Mouse (Mus musculus) intestine, embryonic 16.5 days (tissue): ENCODE data around the gene Klhl5. TPM values are rescaled to one million over a fixed set of nuclear protein-coding genes. Genes with fewer than 3 reads are reported as not detected.

Experiments
- ATAC-seq: fragments of 200-750 bp; cut with Nextera tagmentation; 2 replicates; pipeline ENCODE4 v1.8.0; 2017; ENCODE audit warnings: moderate TSS enrichment, moderate library complexity
- H3K27ac ChIP-seq: fragments of 300-500 bp; sonication (generic); 2 replicates; pipeline ENCODE4 v1.5.1; 2014; ENCODE audit warnings: mild to moderate bottlenecking, low read length
- H3K27me3 ChIP-seq: fragments of 300-500 bp; sonication (generic); replicated peaks from 2 replicates; pipeline ENCODE4 v1.6.1; 2014; ENCODE audit warnings: low read length, control low read depth, mixed read lengths; ENCODE audit not compliant: control insufficient read depth, insufficient read depth
- H3K36me3 ChIP-seq: fragments of 300-500 bp; sonication (generic); 2 replicates; pipeline ENCODE4 v1.6.1; 2014; ENCODE audit warnings: low read length, control low read depth; ENCODE audit not compliant: control insufficient read depth, insufficient read depth
- H3K4me1 ChIP-seq: fragments of 300-500 bp; sonication (generic); 2 replicates; pipeline ENCODE4 v1.6.1; 2014; ENCODE audit warnings: low read length, control low read depth, mixed read lengths; ENCODE audit not compliant: control insufficient read depth, insufficient read depth
- H3K4me2 ChIP-seq: fragments of 300-500 bp; sonication (generic); 2 replicates; pipeline ENCODE4 v1.6.1; 2014; ENCODE audit warnings: low read depth, low read length, control low read depth
- H3K4me3 ChIP-seq: fragments of 300-500 bp; sonication (generic); 2 replicates; pipeline ENCODE4 v1.5.1; 2014; ENCODE audit warnings: mild to moderate bottlenecking, low read length
- H3K9ac ChIP-seq: fragments of 300-500 bp; sonication (generic); 2 replicates; pipeline ENCODE4 v1.6.1; 2014; ENCODE audit warnings: low read depth, low read length
- H3K9me3 ChIP-seq: fragments of 300-500 bp; sonication (generic); 2 replicates; pipeline ENCODE4 v1.6.1; 2016; ENCODE audit warnings: low read length, control low read depth; ENCODE audit not compliant: control insufficient read depth
- WGBS: fragments of 180-500 bp; shearing (Covaris S2); extraction: QIAGEN DNeasy Blood & Tissue Kit; methylation state at CpG from one replicate; pipeline ENCODE4 v1.1.7; 2014; 5-methylcytosine and 5-hydroxymethylcytosine counted together
- polyA plus RNA-seq: library from polyadenylated mRNA; unstranded; fragments of >200 nt; fragmentation: Nextera tagmentation; extraction: Ambion mirVana; gene quantifications from 2 replicates; pipeline ENCODE4 v1.2.1, GENCODE M21; 2015

Klhl5 gene
- polyA plus RNA-seq, 1 experiment from 2014 or later, result 4.0 TPM

- H3K27me3 ChIP-seq, result no peaks in the 10 kb centered on the region
- no peak overlapping the region for H3K4me2 ChIP-seq
- no peak overlapping the region for H3K27ac ChIP-seq
- H3K9ac ChIP-seq, result no peak overlapping the region
- no peak for ATAC-seq
- WGBS, result 87% methylated on average over 9 of the region's 9 CpGs
- H3K4me3 ChIP-seq, result no peak overlapping the region
- no peaks in the 10 kb centered on the region for H3K36me3 ChIP-seq
- no peaks in the 10 kb centered on the region for H3K9me3 ChIP-seq
- H3K4me1 ChIP-seq, result no peaks in the 10 kb centered on the region
Observed at GRCm38 (mm10) chr5:65170206-65170605, 62.9 kb downstream of the Klhl5 start.

- Histone ChIP-seq H3K4me3 (no peak overlapping the region), H3K9me3 (no peaks in the 10 kb centered on the region), H3K36me3 (no peaks in the 10 kb centered on the region), H3K27me3 (no peaks in the 10 kb centered on the region), H3K4me1 (no peaks in the 10 kb centered on the region; the same call in 1 of the 2 replicates), H3K27ac (no peak overlapping the region), H3K9ac (no peak overlapping the region), H3K4me2 (peak overlapping the region; percentile 15)
- 66% methylated on average over 26 of the region's 26 CpGs for WGBS
- ATAC-seq, result peak; percentile 50; the same call in 1 of the 2 replicates
Observed at GRCm38 (mm10) chr5:65175035-65175917, 67.9 kb downstream of the Klhl5 start.

GRCm38 (mm10) chr5:65175918-65176484 is 68.7 kb downstream of the Klhl5 start:
- Histone ChIP-seq H3K4me1 (no peaks in the 10 kb centered on the region; the same call in 1 of the 2 replicates), H3K4me3 (no peak overlapping the region), H3K9ac (no peak overlapping the region), H3K27me3 (no peaks in the 10 kb centered on the region), H3K9me3 (no peaks in the 10 kb centered on the region), H3K36me3 (no peaks in the 10 kb centered on the region), H3K27ac (no peak overlapping the region), H3K4me2 (peak overlapping the region; percentile 15)
- ATAC-seq, result no peak
- WGBS, result 61% methylated on average over 13 of the region's 13 CpGs

GRCm38 (mm10) chr5:65177026-65177514 is 69.7 kb downstream of the Klhl5 start:
- Histone ChIP-seq H3K9me3 (no peaks in the 10 kb centered on the region), H3K4me2 (no peak overlapping the region), H3K4me3 (no peak overlapping the region), H3K27ac (no peak overlapping the region), H3K27me3 (no peaks in the 10 kb centered on the region), H3K9ac (no peak overlapping the region), H3K36me3 (no peaks in the 10 kb centered on the region), H3K4me1 (no peaks in the 10 kb centered on the region; the same call in 1 of the 2 replicates)
- WGBS, result 32% methylated on average over 11 of the region's 11 CpGs
- peak; percentile 48 for ATAC-seq

- Histone ChIP-seq H3K4me2 (no peak overlapping the region), H3K27me3 (no peaks in the 10 kb centered on the region), H3K9me3 (no peaks in the 10 kb centered on the region), H3K27ac (no peak overlapping the region), H3K36me3 (no peaks in the 10 kb centered on the region), H3K9ac (no peak overlapping the region), H3K4me1 (no peaks in the 10 kb centered on the region; the same call in 1 of the 2 replicates), H3K4me3 (no peak overlapping the region)
- 96% methylated on average over 9 of the region's 9 CpGs for WGBS
- no peak for ATAC-seq
Observed at GRCm38 (mm10) chr5:65178477-65178876, 71.1 kb downstream of the Klhl5 start.

- Histone ChIP-seq H3K4me2 (no peak overlapping the region), H3K4me3 (no peak overlapping the region), H3K4me1 (no peaks in the 10 kb centered on the region; the same call in 1 of the 2 replicates), H3K9me3 (no peaks in the 10 kb centered on the region), H3K27me3 (no peaks in the 10 kb centered on the region), H3K9ac (no peak overlapping the region), H3K27ac (no peak overlapping the region), H3K36me3 (no peaks in the 10 kb centered on the region)
- no peak for ATAC-seq
- 76% methylated on average over 21 of the region's 21 CpGs for WGBS
Observed at GRCm38 (mm10) chr5:65181160-65181793, 73.9 kb downstream of the Klhl5 start.

- no peak overlapping the region for H3K4me2 ChIP-seq
- H3K4me3 ChIP-seq, result no peak overlapping the region
- no peaks in the 10 kb centered on the region for H3K9me3 ChIP-seq
- no peaks in the 10 kb centered on the region; the same call in 1 of the 2 replicates for H3K4me1 ChIP-seq
- no peak for ATAC-seq
- no peaks in the 10 kb centered on the region for H3K27me3 ChIP-seq
- H3K27ac ChIP-seq, result no peak overlapping the region
- WGBS, result 79% methylated on average over 4 of the region's 4 CpGs
- no peak overlapping the region for H3K9ac ChIP-seq
- no peaks in the 10 kb centered on the region for H3K36me3 ChIP-seq
Observed at GRCm38 (mm10) chr5:65181794-65182169, 74.4 kb downstream of the Klhl5 start.

GRCm38 (mm10) chr5:65182268-65182667 is 74.9 kb downstream of the Klhl5 start:
- no peaks in the 10 kb centered on the region for H3K4me1 ChIP-seq
- no peak overlapping the region for H3K4me2 ChIP-seq
- H3K4me3 ChIP-seq, result no peak overlapping the region
- no peak for ATAC-seq
- no peaks in the 10 kb centered on the region for H3K27me3 ChIP-seq
- no peak overlapping the region for H3K27ac ChIP-seq
- H3K9me3 ChIP-seq, result no peaks in the 10 kb centered on the region
- H3K9ac ChIP-seq, result no peak overlapping the region
- WGBS, result 90% methylated on average over 1 of the region's 1 CpGs
- no peaks in the 10 kb centered on the region for H3K36me3 ChIP-seq

- Histone ChIP-seq H3K9me3 (no peaks in the 10 kb centered on the region), H3K4me3 (no peak overlapping the region), H3K4me1 (no peaks in the 10 kb centered on the region), H3K4me2 (no peak overlapping the region), H3K27me3 (no peaks in the 10 kb centered on the region), H3K36me3 (no peaks in the 10 kb centered on the region), H3K27ac (no peak overlapping the region), H3K9ac (no peak overlapping the region)
- 87% methylated on average over 5 of the region's 5 CpGs for WGBS
- no peak for ATAC-seq
Observed at GRCm38 (mm10) chr5:65191601-65192000, 84.3 kb downstream of the Klhl5 start.
